Mouse (Mus musculus) midbrain, embryonic 15.5 days (tissue): ENCODE data around the gene Orm3. TPM values are rescaled to one million over a fixed set of nuclear protein-coding genes. Genes with fewer than 3 reads are reported as not detected.

Experiments used
- ATAC-seq: fragments of 200-750 bp; cut with Nextera tagmentation; replicated peaks from 2 replicates; pipeline ENCODE4 v1.8.0; 2017; ENCODE audit warnings: moderate TSS enrichment
- H3K27ac ChIP-seq: fragments of 300-500 bp; sonication (generic); 2 replicates; pipeline ENCODE4 v1.5.1; 2015; ENCODE audit warnings: mild to moderate bottlenecking, inconsistent platforms
- H3K27me3 ChIP-seq: fragments of 300-500 bp; sonication (generic); replicated peaks from 2 replicates; pipeline ENCODE4 v1.6.1; 2015; ENCODE audit warnings: inconsistent platforms
- H3K36me3 ChIP-seq: fragments of 300-500 bp; sonication (generic); replicated peaks from 2 replicates; pipeline ENCODE4 v1.6.1; 2015; ENCODE audit warnings: inconsistent platforms
- H3K4me1 ChIP-seq: fragments of 300-500 bp; sonication (generic); 2 replicates; pipeline ENCODE4 v1.6.1; 2015; ENCODE audit warnings: inconsistent platforms
- H3K4me2 ChIP-seq: fragments of 300-500 bp; sonication (generic); 2 replicates; pipeline ENCODE4 v1.6.1; 2015; ENCODE audit warnings: inconsistent platforms, mild to moderate bottlenecking, moderate library complexity
- H3K4me3 ChIP-seq: fragments of 300-500 bp; sonication (generic); 2 replicates; pipeline ENCODE4 v1.5.1; 2015; ENCODE audit warnings: mild to moderate bottlenecking, inconsistent platforms
- H3K9ac ChIP-seq: fragments of 300-500 bp; sonication (generic); 2 replicates; pipeline ENCODE4 v1.6.1; 2015; ENCODE audit warnings: mild to moderate bottlenecking, inconsistent platforms
- H3K9me3 ChIP-seq: fragments of 300-500 bp; sonication (generic); 2 replicates; pipeline ENCODE4 v1.6.1; 2016; ENCODE audit warnings: inconsistent platforms
- WGBS: fragments of 180-500 bp; shearing (Covaris S2); methylation state at CpG from one replicate; pipeline ENCODE4 v1.1.7; 2015; ENCODE audit warnings: mixed read lengths; 5-methylcytosine and 5-hydroxymethylcytosine counted together
- polyA plus RNA-seq: library from polyadenylated mRNA; unstranded; fragments of >200 nt; fragmentation: Nextera tagmentation; extraction: Ambion mirVana; gene quantifications from 2 replicates; pipeline ENCODE4 v1.2.1, GENCODE M21; 2015

The Orm3 gene
- polyA plus RNA-seq, 1 experiment from 2014 or later = not detected

DNA sequence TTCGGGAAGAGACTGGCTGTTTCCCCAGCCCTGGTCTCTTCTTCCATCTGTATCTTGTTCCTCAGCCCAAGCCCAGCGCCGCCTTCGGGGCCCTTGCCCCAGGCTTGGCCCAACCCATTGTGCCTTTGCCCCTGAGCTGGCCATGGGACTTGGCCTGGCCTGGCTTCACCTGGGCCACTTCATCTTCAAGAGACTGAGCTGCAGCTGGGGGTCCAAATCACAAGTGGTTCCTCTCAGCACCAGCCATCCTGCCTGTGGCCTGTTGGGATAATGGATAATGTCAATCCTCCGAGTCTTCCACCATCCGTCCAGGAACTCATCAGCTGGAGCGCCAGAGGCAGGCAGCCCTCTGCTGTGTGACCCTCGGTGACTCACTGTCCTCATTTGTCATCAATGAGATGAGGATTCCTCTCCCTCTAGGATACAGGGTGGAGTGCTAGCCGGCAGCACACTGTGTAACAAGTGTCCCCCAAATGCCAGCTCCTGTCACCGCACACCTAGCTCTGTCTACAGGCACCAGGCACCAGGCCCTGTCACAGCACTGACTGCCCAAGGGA is 42.1 kb downstream of the Orm3 start:
- H3K36me3 ChIP-seq = no peaks in the 10 kb centered on the region
- no peaks in the 10 kb centered on the region for H3K27me3 ChIP-seq
- H3K9me3 ChIP-seq = no peaks in the 10 kb centered on the region
- H3K4me2 ChIP-seq = no peak overlapping the region
- H3K9ac ChIP-seq = no peak overlapping the region
- peaks cover 10% of the 10 kb centered on the region for H3K4me1 ChIP-seq
- ATAC-seq = no peak
- 90% methylated on average over 10 of the region's 10 CpGs for WGBS
- no peak overlapping the region for H3K4me3 ChIP-seq
- no peak overlapping the region for H3K27ac ChIP-seq

- no peak for ATAC-seq
- no peaks in the 10 kb centered on the region for H3K36me3 ChIP-seq
- H3K4me3 ChIP-seq = no peak overlapping the region
- H3K4me2 ChIP-seq = no peak overlapping the region
- no peak overlapping the region for H3K9ac ChIP-seq
- 70% methylated on average over 11 of the region's 11 CpGs for WGBS
- no peaks in the 10 kb centered on the region for H3K9me3 ChIP-seq
- H3K27ac ChIP-seq = no peak overlapping the region
- peaks cover 19% of the 10 kb centered on the region for H3K4me1 ChIP-seq
- no peaks in the 10 kb centered on the region for H3K27me3 ChIP-seq
Measured at GRCm38 (mm10) chr4:63398854-63399609, 43.1 kb downstream of the Orm3 start.

- H3K9ac ChIP-seq = no peak overlapping the region
- no peak overlapping the region for H3K27ac ChIP-seq
- H3K27me3 ChIP-seq = no peaks in the 10 kb centered on the region
- peaks cover 27% of the 10 kb centered on the region for H3K4me1 ChIP-seq
- H3K36me3 ChIP-seq = no peaks in the 10 kb centered on the region
- no peak overlapping the region for H3K4me3 ChIP-seq
- ATAC-seq = no peak
- no peaks in the 10 kb centered on the region for H3K9me3 ChIP-seq
- H3K4me2 ChIP-seq = no peak overlapping the region
- 62% methylated on average over 8 of the region's 8 CpGs for WGBS
Measured at GRCm38 (mm10) chr4:63399691-63400270, 43.8 kb downstream of the Orm3 start.

GRCm38 (mm10) chr4:63400541-63401306 is 44.8 kb downstream of the Orm3 start:
- Histone ChIP-seq H3K36me3 (no peaks in the 10 kb centered on the region), H3K4me1 (peaks cover 34% of the 10 kb centered on the region), H3K4me2 (no peak overlapping the region), H3K9ac (no peak overlapping the region), H3K27ac (no peak overlapping the region), H3K27me3 (no peaks in the 10 kb centered on the region), H3K4me3 (no peak overlapping the region), H3K9me3 (no peaks in the 10 kb centered on the region)
- WGBS = 92% methylated on average over 18 of the region's 18 CpGs
- ATAC-seq = no peak

DNA sequence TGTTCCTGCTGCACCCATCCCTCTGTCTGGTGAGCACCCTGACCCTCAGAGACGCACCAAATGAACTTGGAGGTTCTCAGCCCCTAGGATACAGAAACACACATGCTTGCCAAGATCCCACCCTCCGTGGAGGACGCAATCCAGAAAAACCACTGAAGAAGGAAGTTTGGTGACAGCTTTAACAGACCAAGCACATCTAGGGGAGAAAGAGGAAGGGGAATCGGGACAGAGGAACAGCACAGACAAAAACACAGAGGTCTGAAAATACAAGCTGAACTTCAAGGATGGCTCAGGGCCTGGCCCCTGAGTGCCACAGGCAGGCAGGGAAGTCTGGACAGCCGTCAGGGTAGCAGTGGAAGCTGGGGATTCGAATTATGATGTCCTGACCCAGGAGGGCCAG is 45.7 kb downstream of the Orm3 start:
- no peak for ATAC-seq
- Histone ChIP-seq H3K27me3 (no peaks in the 10 kb centered on the region), H3K9ac (no peak overlapping the region), H3K27ac (no peak overlapping the region), H3K4me3 (no peak overlapping the region), H3K4me2 (no peak overlapping the region), H3K4me1 (peaks cover 34% of the 10 kb centered on the region), H3K9me3 (no peaks in the 10 kb centered on the region), H3K36me3 (no peaks in the 10 kb centered on the region)
- WGBS = 84% methylated on average over 6 of the region's 6 CpGs

DNA sequence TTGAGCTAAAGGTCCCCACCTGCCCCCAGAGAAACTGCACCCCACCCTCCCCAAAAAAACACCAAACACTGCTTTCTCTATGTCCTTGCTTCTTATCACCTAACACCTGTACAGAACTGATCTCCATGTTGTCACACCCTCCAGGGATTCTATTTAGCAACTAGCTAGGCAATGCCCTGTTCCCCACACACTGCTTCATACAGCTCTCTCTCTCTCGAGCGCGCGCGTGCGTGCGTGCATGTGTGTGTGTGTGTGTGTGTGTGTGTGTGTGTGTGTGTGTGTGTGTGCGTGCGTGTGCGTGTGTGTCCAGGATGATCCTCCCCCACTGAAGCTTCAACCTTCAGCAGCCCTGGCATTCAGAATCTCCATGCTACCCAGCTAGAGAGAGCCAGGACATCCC is 46.1 kb downstream of the Orm3 start:
- Histone ChIP-seq H3K4me3 (no peak overlapping the region), H3K36me3 (no peaks in the 10 kb centered on the region), H3K9me3 (no peaks in the 10 kb centered on the region), H3K27me3 (no peaks in the 10 kb centered on the region), H3K4me1 (peaks cover 34% of the 10 kb centered on the region), H3K27ac (no peak overlapping the region), H3K9ac (no peak overlapping the region), H3K4me2 (peak overlapping the region; percentile 33; the same call in 1 of the 2 replicates)
- ATAC-seq = no peak
- WGBS = 78% methylated on average over 10 of the region's 10 CpGs

DNA sequence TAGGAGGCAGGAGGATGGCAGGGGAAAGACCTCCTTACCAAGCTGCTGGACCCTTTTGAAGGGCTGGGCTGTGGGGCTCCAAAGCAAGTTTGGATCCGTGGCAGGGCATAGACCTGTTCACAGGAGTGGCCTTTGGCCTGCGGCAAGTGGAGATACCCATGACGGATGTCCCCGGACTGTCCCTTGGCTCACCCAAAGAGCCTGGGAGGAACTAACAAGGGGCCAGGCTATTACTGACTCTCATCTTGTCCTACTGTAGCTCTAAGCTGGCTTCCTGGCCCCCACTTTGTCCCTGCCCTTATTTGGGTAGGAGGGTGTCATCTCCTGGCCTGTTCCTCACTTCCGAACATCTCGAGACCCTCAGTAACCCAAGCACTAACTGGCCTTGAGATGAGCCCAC is 46.6 kb downstream of the Orm3 start:
- Histone ChIP-seq H3K9ac (no peak overlapping the region; the same call in 1 of the 2 replicates), H3K9me3 (no peaks in the 10 kb centered on the region), H3K4me2 (peak overlapping the region; percentile 33), H3K27me3 (no peaks in the 10 kb centered on the region), H3K4me3 (0 out of 2 replicates have a peak overlapping the region, but pooled peaks have one; percentile 17), H3K4me1 (peaks cover 34% of the 10 kb centered on the region), H3K27ac (peak overlapping the region; percentile 73), H3K36me3 (no peaks in the 10 kb centered on the region)
- ATAC-seq = peak; percentile 6; the same call in 1 of the 2 replicates
- WGBS = 74% methylated on average over 6 of the region's 6 CpGs

DNA sequence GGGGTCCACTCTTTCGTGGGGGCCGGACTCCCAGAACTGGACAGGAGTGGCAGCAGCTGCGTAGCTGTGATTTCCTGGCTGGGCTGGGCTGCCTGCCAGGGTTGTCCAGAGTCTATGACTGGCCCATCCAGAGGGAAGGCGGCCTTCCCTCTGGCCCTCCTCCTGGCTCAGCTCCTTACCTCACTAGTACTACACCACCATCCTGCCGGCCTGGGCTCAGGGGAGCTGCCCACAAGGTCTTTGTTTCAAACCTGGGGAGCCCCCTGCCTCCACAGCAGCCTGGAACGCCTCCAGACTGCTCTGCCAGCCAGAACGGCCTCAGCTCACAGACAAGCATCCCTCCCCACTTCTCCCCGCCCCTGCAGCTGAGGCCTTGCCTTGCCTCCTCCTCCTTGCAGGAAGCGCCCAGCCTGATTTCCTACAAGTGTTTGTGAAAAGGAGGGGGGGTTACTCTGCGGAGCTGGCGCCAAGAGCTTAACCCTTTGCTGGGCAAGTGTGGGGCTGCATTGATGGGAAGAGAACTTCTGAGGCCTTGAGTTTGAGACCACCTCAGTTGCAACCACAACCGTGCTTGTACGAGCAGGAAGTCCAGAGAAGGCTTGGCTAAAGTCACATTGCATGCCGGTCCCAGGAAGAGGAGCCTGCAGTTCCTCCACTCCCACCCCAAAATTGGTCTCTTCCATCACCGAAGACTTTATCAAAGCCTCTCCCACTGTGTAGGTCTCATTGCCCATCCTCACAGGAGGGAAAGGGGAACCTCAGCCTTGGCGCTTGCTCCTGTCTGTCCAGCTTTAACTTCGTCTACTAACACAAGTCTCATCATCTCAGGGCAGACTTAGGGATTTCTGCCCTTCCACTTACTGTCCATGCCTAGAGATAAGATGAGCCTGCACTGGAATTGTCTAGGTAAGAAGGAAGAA is 47.3 kb downstream of the Orm3 start, which contains the start of gene Akna:
TSS of gene Akna (minus strand) at position 315 of the 920 bp plus-strand sequence.
- H3K36me3 ChIP-seq = no peaks in the 10 kb centered on the region
- WGBS = 13% methylated on average over 17 of the region's 17 CpGs
- H3K9me3 ChIP-seq = no peaks in the 10 kb centered on the region
- no peak within 1 kb of the TSS; the same call in 1 of the 2 replicates for H3K9ac ChIP-seq
- peak; percentile 74 for ATAC-seq
- H3K27me3 ChIP-seq = no peaks in the 10 kb centered on the region
- H3K4me3 ChIP-seq = peak within 1 kb of the TSS; percentile 17; the same call in 1 of the 2 replicates
- H3K27ac ChIP-seq = peak within 1 kb of the TSS; percentile 73
- peak within 1 kb of the TSS; percentile 33 for H3K4me2 ChIP-seq
- H3K4me1 ChIP-seq = peaks cover 40% of the 10 kb centered on the region

- no peak overlapping the region for H3K27ac ChIP-seq
- H3K9me3 ChIP-seq = no peaks in the 10 kb centered on the region
- no peak overlapping the region for H3K4me3 ChIP-seq
- ATAC-seq = no peak
- WGBS = 80% methylated on average over 7 of the region's 7 CpGs
- no peaks in the 10 kb centered on the region for H3K27me3 ChIP-seq
- H3K9ac ChIP-seq = no peak overlapping the region
- peaks cover 49% of the 10 kb centered on the region for H3K4me1 ChIP-seq
- H3K4me2 ChIP-seq = no peak overlapping the region
- H3K36me3 ChIP-seq = no peaks in the 10 kb centered on the region
Measured at GRCm38 (mm10) chr4:63404205-63404604, 48.2 kb downstream of the Orm3 start.

GRCm38 (mm10) chr4:63405051-63405450 is 49.1 kb downstream of the Orm3 start:
- Histone ChIP-seq H3K9ac (no peak overlapping the region), H3K4me3 (no peak overlapping the region), H3K4me1 (peaks cover 53% of the 10 kb centered on the region), H3K4me2 (no peak overlapping the region), H3K27ac (no peak overlapping the region), H3K9me3 (no peaks in the 10 kb centered on the region), H3K27me3 (no peaks in the 10 kb centered on the region), H3K36me3 (no peaks in the 10 kb centered on the region)
- 11% methylated on average over 7 of the region's 7 CpGs for WGBS
- ATAC-seq = no peak

DNA sequence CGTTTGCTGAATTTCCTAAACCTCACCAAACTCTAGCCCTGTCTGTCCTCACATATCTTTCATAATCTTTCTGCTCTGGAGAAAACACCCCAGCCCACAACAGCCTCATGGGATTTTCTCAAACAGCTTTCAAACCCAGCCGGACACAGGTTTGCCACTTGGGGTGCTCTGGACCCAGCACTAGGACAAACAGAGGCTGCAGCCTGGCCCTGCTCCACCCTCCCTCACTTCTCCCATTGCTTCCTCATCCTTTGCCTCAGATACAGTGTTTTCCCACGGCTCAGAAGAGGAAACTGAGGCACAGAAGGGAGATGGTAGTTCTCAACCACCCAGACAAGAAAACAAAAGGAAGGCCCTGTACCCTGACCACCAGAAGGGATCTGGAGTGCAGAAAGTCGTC is 49.7 kb downstream of the Orm3 start:
- H3K27me3 ChIP-seq = no peaks in the 10 kb centered on the region
- peaks cover 56% of the 10 kb centered on the region for H3K4me1 ChIP-seq
- no peak overlapping the region for H3K27ac ChIP-seq
- H3K4me2 ChIP-seq = no peak overlapping the region
- no peaks in the 10 kb centered on the region for H3K9me3 ChIP-seq
- no peak overlapping the region for H3K4me3 ChIP-seq
- WGBS = 61% methylated on average over 4 of the region's 4 CpGs
- ATAC-seq = no peak
- no peak overlapping the region for H3K9ac ChIP-seq
- H3K36me3 ChIP-seq = no peaks in the 10 kb centered on the region
